Mouse (Mus musculus): ENCODE results near the gene Pdzk1ip1. TPM values are rescaled to one million over a fixed set of nuclear protein-coding genes. Genes with fewer than 3 reads are reported as not detected.
A peak's percentile ranks its signal among the peaks of the same experiment; 100 is the strongest.

The Pdzk1ip1 gene
- total and polyA plus RNA-seq, 3 experiments, result 0.14 TPM; not detected in 2

- Histone ChIP-seq H3K27ac (ENCODE audit: control insufficient read depth, low read depth, low read length) (peak overlapping the region; percentile 80), H3K36me3 (ENCODE audit: control insufficient read depth in 1 of 2, insufficient read depth in 2 of 2, low read length in 2 of 2) (peaks cover 0 to 27% of the 10 kb centered on the region in 2 experiments; a peak in 2 of 4 replicates), H3K4me1 (ENCODE audit: control insufficient read depth in 1 of 2, insufficient read depth in 2 of 2, low read length in 2 of 2) (peaks cover 10 to 27% of the 10 kb centered on the region in 2 experiments), H3K9me3 (replicated peaks; ENCODE audit: insufficient read depth, low read length) (no peaks in the 10 kb centered on the region), H3K4me3 (ENCODE audit: control insufficient read depth in 1 of 2, insufficient read depth in 1 of 2, low read depth in 2 of 2, low read length in 2 of 2) (peak overlapping the region; percentile 73 to 97), H3K9ac (ENCODE audit: control insufficient read depth, low read depth, low read length, poor library complexity, severe bottlenecking) (peak overlapping the region; percentile 77), H3K27me3 (ENCODE audit: control insufficient read depth in 1 of 2, insufficient read depth in 2 of 2, low read length in 2 of 2) (no peaks in the 10 kb centered on the region), H3K79me2 (ENCODE audit: control insufficient read depth, insufficient read depth, low read length, poor library complexity) (peaks cover 69% of the 10 kb centered on the region)
- DNase-seq (ENCODE audit: low read depth, low spot score), result peak; percentile 77
- TF ChIP-seq ETS1 (IDR thresholded peaks at IDR 0.05; ENCODE audit: low read depth, low read length) (0 out of 2 replicates have a peak, but pooled peaks have one; percentile 21), HCFC1 (IDR thresholded peaks at IDR 0.05; ENCODE audit: low read depth, low read length) (peak; percentile 34; the same call in 1 of the 2 replicates), ZNF384 (IDR thresholded peaks at IDR 0.05; ENCODE audit: low read depth, low read length) (peak; percentile 50; the same call in 1 of the 2 replicates), JUND (IDR thresholded peaks at IDR 0.05; ENCODE audit: low read depth, low read length) (no peak), ZC3H11A (IDR thresholded peaks at IDR 0.05; ENCODE audit: low read depth, low read length) (no peak), E2F4 (IDR thresholded peaks at IDR 0.05; ENCODE audit: borderline replicate concordance, low read depth, low read length) (peak; percentile 37; the same call in 1 of the 2 replicates), POLR2AphosphoS5 (IDR thresholded peaks at IDR 0.05; ENCODE audit: borderline replicate concordance, low read depth, low read length) (no peak), CHD2 (IDR thresholded peaks at IDR 0.05; ENCODE audit: low read length) (no peak), BHLHE40 (IDR thresholded peaks at IDR 0.05; ENCODE audit: borderline replicate concordance, low read depth, low read length) (no peak), MXI1 (IDR thresholded peaks at IDR 0.05; ENCODE audit: low read depth, low read length) (peak; percentile 80), TAL1 (IDR thresholded peaks at IDR 0.05; ENCODE audit: low read length) (no peak), RCOR1 (IDR thresholded peaks at IDR 0.05; ENCODE audit: low read depth, low read length) (no peak), MAFK (IDR thresholded peaks at IDR 0.05; ENCODE audit: borderline replicate concordance, low read depth, low read length) (no peak), TBP (IDR thresholded peaks at IDR 0.05; ENCODE audit: low read depth, low read length) (0 out of 2 replicates have a peak, but pooled peaks have one; percentile 36), UBTF (IDR thresholded peaks at IDR 0.05; ENCODE audit: borderline replicate concordance, insufficient read depth, low read depth, low read length) (no peak), POLR2A (IDR thresholded peaks at IDR 0.05; ENCODE audit: control insufficient read depth in 1 of 2, insufficient read depth in 1 of 2, low read depth in 1 of 2, low read length in 2 of 2, poor library complexity in 1 of 2) (peak; percentile 26 to 52; a peak in 2 of 4 replicates), RAD21 (IDR thresholded peaks at IDR 0.05; ENCODE audit: low read depth, low read length) (no peak), NRF1 (IDR thresholded peaks at IDR 0.05; ENCODE audit: insufficient read depth, low read depth, low read length, poor library complexity, severe bottlenecking) (no peak), ZMIZ1 (IDR thresholded peaks at IDR 0.05; ENCODE audit: low read depth, low read length) (peak; percentile 49), MYC (IDR thresholded peaks at IDR 0.05; ENCODE audit: low read depth, low read length) (peak; percentile 77), POLR2AphosphoS2 (IDR thresholded peaks at IDR 0.05; ENCODE audit: low read length) (no peak; the same call in 1 of the 2 replicates), MEF2A (IDR thresholded peaks at IDR 0.05; ENCODE audit: extremely low read depth, insufficient replicate concordance, low read depth, low read length, poor library complexity, severe bottlenecking) (no peak), MAX (IDR thresholded peaks at IDR 0.05; ENCODE audit: low read length) (peak; percentile 83), USF1 (IDR thresholded peaks at IDR 0.05; ENCODE audit: low read depth, low read length) (no peak), NELFE (IDR thresholded peaks at IDR 0.05; ENCODE audit: low read depth, low read length) (peak; percentile 53), MYB (IDR thresholded peaks at IDR 0.05; ENCODE audit: low read depth, low read length) (no peak; the same call in none of the 2 replicates), EP300 (IDR thresholded peaks at IDR 0.05; ENCODE audit: low read depth in 1 of 2, low read length in 2 of 2) (no peak; a peak in 1 of 4 replicates), SMC3 (IDR thresholded peaks at IDR 0.05; ENCODE audit: low read depth, low read length) (no peak), TCF12 (IDR thresholded peaks at IDR 0.05; ENCODE audit: low read depth, low read length) (no peak), MAZ (IDR thresholded peaks at IDR 0.05; ENCODE audit: low read depth, low read length) (peak; percentile 47; the same call in 1 of the 2 replicates), GATA1 (IDR thresholded peaks at IDR 0.05; ENCODE audit: low read depth, low read length) (no peak), SIN3A (IDR thresholded peaks at IDR 0.05; ENCODE audit: low read length) (peak; percentile 32), ZKSCAN1 (IDR thresholded peaks at IDR 0.05; ENCODE audit: low read depth, low read length) (no peak; the same call in 1 of the 2 replicates), USF2 (IDR thresholded peaks at IDR 0.05; ENCODE audit: borderline replicate concordance in 1 of 2, insufficient read depth in 1 of 2, low read depth in 1 of 2, low read length in 2 of 2) (no peak), CTCF (IDR thresholded peaks at IDR 0.05 in 2 of 3, conservative IDR thresholded peaks at IDR 0.05 in 1 of 3; ENCODE audit: control insufficient read depth in 1 of 3, insufficient read depth in 1 of 3, low read depth in 2 of 3, low read length in 3 of 3, poor library complexity in 1 of 3, severe bottlenecking in 1 of 3) (no peak), KAT2A (conservative IDR thresholded peaks at IDR 0.05; ENCODE audit: low read depth, low read length) (no peak)
Measured at GRCm38 (mm10) chr4:115058871-115059590, 29.5 kb upstream of the Pdzk1ip1 start.
